Mouse (Mus musculus) adrenal gland, postnatal 0 days (tissue): ENCODE measurements around the gene Grin3b. TPM values are rescaled to one million over a fixed set of nuclear protein-coding genes. Genes with fewer than 3 reads are reported as not detected.

Experiments used
- polyA plus RNA-seq: library from polyadenylated mRNA; unstranded; fragments of >200 nt; fragmentation: Nextera tagmentation; extraction: Ambion mirVana; gene quantifications from 2 replicates; pipeline ENCODE4 v1.2.1, GENCODE M21; 2015

Grin3b gene
- 0.11 and 0.16 TPM in 2 replicates for polyA plus RNA-seq

GRCm38 (mm10) chr10:79970415-79971182 is at the start of gene Grin3b:
TSS of gene Grin3b (plus strand) at chr10:79970715.

GRCm38 (mm10) chr10:79920958-79921535 is 49.5 kb upstream of the Grin3b start, which contains the start of gene R3hdm4:
TSS of gene R3hdm4 (minus strand) at chr10:79921208.

GRCm38 (mm10) chr10:79926491-79927323 is 43.8 kb upstream of the Grin3b start, which contains the start of gene Arid3a:
TSS of gene Arid3a (plus strand) at chr10:79927043.

GRCm38 (mm10) chr10:79959847-79960601 is 10.5 kb upstream of the Grin3b start, which contains the start of gene Wdr18:
TSS of gene Wdr18 (plus strand) at chr10:79960152.

GRCm38 (mm10) chr10:79984195-79984816 is 13.8 kb downstream of the Grin3b start, which contains the start of gene Tmem259:
TSS of gene Tmem259 (minus strand) at chr10:79984330.

GRCm38 (mm10) chr10:79988506-79989271 is 18.2 kb downstream of the Grin3b start, which contains the start of gene Cnn2:
TSS of gene Cnn2 (plus strand) at chr10:79988584.

GRCm38 (mm10) chr10:79996272-79997033 is 25.9 kb downstream of the Grin3b start, which contains the start of gene Abca7:
TSS of gene Abca7 (plus strand) at chr10:79996494.

GRCm38 (mm10) chr10:80016511-80016910 is 46.0 kb downstream of the Grin3b start, which contains the start of gene Arhgap45:
TSS of gene Arhgap45 (plus strand) at chr10:80016653.

Other genes starting within 250 kb of the Grin3b start
- 16.6 and 29.3 TPM in 2 replicates for gene Polrmt, start 224.1 kb upstream of the Grin3b start, polyA plus RNA-seq
- 0.15 TPM in 1 of 2 replicates, not detected in the other for gene Fgf22, start 215.6 kb upstream of the Grin3b start, polyA plus RNA-seq
- gene Rnf126, start 203.8 kb upstream of the Grin3b start, polyA plus RNA-seq, result 50.8 and 66.1 TPM in 2 replicates
- 10.9 and 12.6 TPM in 2 replicates for gene Fstl3, start 193.4 kb upstream of the Grin3b start, polyA plus RNA-seq
- gene Prss57, start 179.8 kb upstream of the Grin3b start, polyA plus RNA-seq, result 0.13 and 0.46 TPM in 2 replicates
- gene Palm, start 177.1 kb upstream of the Grin3b start, polyA plus RNA-seq, result 72.1 and 96.9 TPM in 2 replicates
- 1.1 TPM in 2 replicates for gene Misp, start 149.7 kb upstream of the Grin3b start, polyA plus RNA-seq
- gene Ptbp1, start 116.3 kb upstream of the Grin3b start, polyA plus RNA-seq, result 85.9 and 118 TPM in 2 replicates
- 8.3 and 10.4 TPM in 2 replicates for gene Prtn3, start 96.2 kb upstream of the Grin3b start, polyA plus RNA-seq
- gene Plppr3, start 96.1 kb upstream of the Grin3b start, polyA plus RNA-seq, result 21.3 and 54.6 TPM in 2 replicates
- gene Elane, start 84.5 kb upstream of the Grin3b start, polyA plus RNA-seq, result 8.1 and 10.4 TPM in 2 replicates
- 0.96 and 5.3 TPM in 2 replicates for gene Cfd, start 79.9 kb upstream of the Grin3b start, polyA plus RNA-seq
- gene Med16, start 61.8 kb upstream of the Grin3b start, polyA plus RNA-seq, result 28.5 and 37.7 TPM in 2 replicates
- 8.4 and 15.7 TPM in 2 replicates for gene Gm26602, start 59.9 kb upstream of the Grin3b start, polyA plus RNA-seq
- gene Kiss1r, start 53.7 kb upstream of the Grin3b start, polyA plus RNA-seq, result 0.77 and 1.0 TPM in 2 replicates
- 81.3 and 98.1 TPM in 2 replicates for gene R3hdm4, start 49.5 kb upstream of the Grin3b start, polyA plus RNA-seq
- gene Arid3a, start 43.7 kb upstream of the Grin3b start, polyA plus RNA-seq, result 1.7 and 2.8 TPM in 2 replicates
- gene Wdr18, start 10.6 kb upstream of the Grin3b start, polyA plus RNA-seq, result 53.4 and 76.1 TPM in 2 replicates
- 19.3 and 25.0 TPM in 2 replicates for gene Tmem259, start 13.6 kb downstream of the Grin3b start, polyA plus RNA-seq
- gene Cnn2, start 17.9 kb downstream of the Grin3b start, polyA plus RNA-seq, result 57.9 and 65.3 TPM in 2 replicates
- gene Abca7, start 25.8 kb downstream of the Grin3b start, polyA plus RNA-seq, result 5.5 and 5.7 TPM in 2 replicates
- 4.9 and 6.0 TPM in 2 replicates for gene Arhgap45, start 45.9 kb downstream of the Grin3b start, polyA plus RNA-seq
- gene Polr2e, start 69.1 kb downstream of the Grin3b start, polyA plus RNA-seq, result 156 and 175 TPM in 2 replicates
- 1,645 and 2,206 TPM in 2 replicates for gene Gpx4, start 76.5 kb downstream of the Grin3b start, polyA plus RNA-seq
- gene Sbno2, start 134.9 kb downstream of the Grin3b start, polyA plus RNA-seq, result 7.0 and 17.7 TPM in 2 replicates
- gene Stk11, start 145.1 kb downstream of the Grin3b start, polyA plus RNA-seq, result 10.7 and 13.5 TPM in 2 replicates
- 381 and 502 TPM in 2 replicates for gene Atp5d, start 167.9 kb downstream of the Grin3b start, polyA plus RNA-seq
- 9.5 and 12.7 TPM in 2 replicates for gene Cbarp, start 170.1 kb downstream of the Grin3b start, polyA plus RNA-seq
- 9.1 and 14.6 TPM in 2 replicates for gene Midn, start 177.6 kb downstream of the Grin3b start, polyA plus RNA-seq
- gene Cirbp, start 195.3 kb downstream of the Grin3b start, polyA plus RNA-seq, result 298 and 357 TPM in 2 replicates
- gene 1600002K03Rik, start 202.2 kb downstream of the Grin3b start, polyA plus RNA-seq, result 23.0 and 26.5 TPM in 2 replicates
- gene Efna2, start 208.8 kb downstream of the Grin3b start, polyA plus RNA-seq, result 13.9 and 14.2 TPM in 2 replicates